Mouse (Mus musculus) olfactory bulb, adult 2 months (tissue): Measurements from ENCODE around the gene Kdm2b. TPM values are rescaled to one million over a fixed set of nuclear protein-coding genes. Genes with fewer than 3 reads are reported as not detected.

Experiments used
- H3K27ac ChIP-seq: fragments of 200-500 bp; 2 replicates; pipeline ENCODE4 v1.5.1; 2012; ENCODE audit warnings: low read depth, low read length; ENCODE audit not compliant: insufficient read depth
- H3K4me1 ChIP-seq: fragments of 200-500 bp; 2 replicates; pipeline ENCODE4 v1.6.1; 2012; ENCODE audit warnings: low read length; ENCODE audit not compliant: control insufficient read depth, insufficient read depth
- H3K4me3 ChIP-seq: fragments of 200-500 bp; 2 replicates; pipeline ENCODE4 v1.5.1; 2012; ENCODE audit warnings: mild to moderate bottlenecking, low read depth, low read length, moderate library complexity; ENCODE audit not compliant: insufficient read depth
- CTCF ChIP-seq: fragments of 200-500 bp; IDR thresholded peaks from 2 replicates; pipeline ENCODE4 v1.5.1; 2012; ENCODE audit warnings: low read depth, mild to moderate bottlenecking, low read length, moderate library complexity; ENCODE audit not compliant: insufficient read depth
- POLR2A ChIP-seq: fragments of 200-500 bp; IDR thresholded peaks from 2 replicates; pipeline ENCODE4 v1.6.1; 2012; ENCODE audit warnings: mild to moderate bottlenecking, low read depth, low read length, moderate library complexity; ENCODE audit not compliant: insufficient read depth
- WGBS: fragments of 180-500 bp; shearing (Covaris S2); methylation state at CpG from one replicate; pipeline ENCODE4 v1.1.7; 2018; 5-methylcytosine and 5-hydroxymethylcytosine counted together
- polyA plus RNA-seq: library from polyadenylated mRNA; stranded (reverse); fragments of >200 nt; gene quantifications from 2 replicates; pipeline ENCODE4 v1.2.4, GENCODE M21; 2012; ENCODE audit warnings: low replicate concordance; ENCODE audit not compliant: missing spikeins, insufficient read depth, insufficient read length

Kdm2b gene
- polyA plus RNA-seq, 1 experiment, result 114 TPM

GRCm38 (mm10) chr5:122823976-122824375, 165.6 kb downstream of the Kdm2b start:
- Histone ChIP-seq H3K4me3 (no peak overlapping the region), H3K27ac (no peak overlapping the region), H3K4me1 (no peaks in the 10 kb centered on the region)
- TF ChIP-seq CTCF (no peak), POLR2A (no peak)
- 75% methylated on average over 1 of the region's 1 CpGs for WGBS

GRCm38 (mm10) chr5:122822441-122822840, 167.2 kb downstream of the Kdm2b start:
- TF ChIP-seq CTCF (no peak), POLR2A (no peak)
- H3K27ac ChIP-seq, result no peak overlapping the region
- WGBS, result 92% methylated on average over 4 of the region's 4 CpGs
- H3K4me3 ChIP-seq, result no peak overlapping the region
- no peaks in the 10 kb centered on the region for H3K4me1 ChIP-seq

- H3K4me3 ChIP-seq, result peak overlapping the region; percentile 88
- 0% methylated on average over 10 of the region's 10 CpGs for WGBS
- H3K27ac ChIP-seq, result peak overlapping the region; percentile 81
These were observed 168.1 kb downstream of the Kdm2b start for GRCm38 (mm10) chr5:122821524-122821885.

GRCm38 (mm10) chr5:122820777-122821523, 168.7 kb downstream of the Kdm2b start, which contains the start of gene Anapc5:
TSS of gene Anapc5 (minus strand) at chr5:122821339.
- WGBS, result under 1% methylated on average over 55 of the region's 55 CpGs

More at GRCm38 (mm10) chr5:122821524-122821885, 168.1 kb downstream of the Kdm2b start:
- TF ChIP-seq CTCF (no peak), POLR2A (no peak)
- no peaks in the 10 kb centered on the region for H3K4me1 ChIP-seq

More at GRCm38 (mm10) chr5:122820777-122821523, 168.7 kb downstream of the Kdm2b start, which contains the start of gene Anapc5:
- Histone ChIP-seq H3K4me3 (peak within 1 kb of the TSS; percentile 88), H3K4me1 (no peaks in the 10 kb centered on the region), H3K27ac (peak within 1 kb of the TSS; percentile 81)
- TF ChIP-seq POLR2A (peak; percentile 82; the same call in 1 of the 2 replicates), CTCF (no peak)

Other genes starting within 250 kb of the Kdm2b start
- not detected in 2 replicates for gene Camkk2, start 210.4 kb downstream of the Kdm2b start, polyA plus RNA-seq
- gene Anapc5, start 168.5 kb downstream of the Kdm2b start, polyA plus RNA-seq, result not detected in 2 replicates
- not detected in 2 replicates for gene Rnf34, start 139.8 kb downstream of the Kdm2b start, polyA plus RNA-seq
- not detected in 2 replicates for gene Orai1, start 25.3 kb upstream of the Kdm2b start, polyA plus RNA-seq
- not detected in 2 replicates for gene Morn3, start 57.2 kb upstream of the Kdm2b start, polyA plus RNA-seq
- gene Tmem120b, start 78.6 kb upstream of the Kdm2b start, polyA plus RNA-seq, result not detected in 2 replicates
- not detected in 2 replicates for gene Rhof, start 142.9 kb upstream of the Kdm2b start, polyA plus RNA-seq
- gene Setd1b, start 152.4 kb upstream of the Kdm2b start, polyA plus RNA-seq, result not detected in 2 replicates
- not detected in 2 replicates for gene Psmd9, start 179.6 kb upstream of the Kdm2b start, polyA plus RNA-seq
- not detected in 2 replicates for gene Hpd, start 192.9 kb upstream of the Kdm2b start, polyA plus RNA-seq